Comparison of ENCODE assay signal across 8 mouse cellular contexts in genomic region chr12:116280149-116280652, GRCm38 (mm10). TPM values are rescaled to one million over a fixed set of nuclear protein-coding genes. Genes with fewer than 3 reads are reported as not detected.
A peak's percentile ranks its signal among the peaks of the same experiment; 100 is the strongest.
DNase-seq lines count a peak whose midpoint lies in the region; ATAC-seq and TF ChIP-seq lines count a peak whose summit lies in the region.

No protein-coding gene starts in this region.

- no peak for TF ChIP-seq POLR2A in lung, adult 2 months (IDR thresholded peaks at IDR 0.05; ENCODE audit: borderline replicate concordance, extremely low read depth, low read depth, low read length)

- H3K27me3 ChIP-seq in embryonic facial prominence, embryonic 14.5 days (replicated peaks; ENCODE audit: control insufficient read depth, insufficient read depth, low read length): no peaks in the 10 kb centered on the region
- H3K27me3 ChIP-seq in intestine, embryonic 15.5 days (replicated peaks): no peaks in the 10 kb centered on the region
- H3K27me3 ChIP-seq in neural tube, embryonic 13.5 days: no peaks in the 10 kb centered on the region

- no peaks in the 10 kb centered on the region; the same call in 1 of the 2 replicates for H3K4me1 ChIP-seq in lung, adult 2 months (ENCODE audit: control insufficient read depth, insufficient read depth, low read length)
- H3K4me1 ChIP-seq in embryonic facial prominence, embryonic 14.5 days (ENCODE audit: control insufficient read depth, insufficient read depth, low read length): peaks cover 10% of the 10 kb centered on the region; the same call in 1 of the 2 replicates
- no peaks in the 10 kb centered on the region for H3K4me1 ChIP-seq in intestine, embryonic 15.5 days (replicated peaks)
- H3K4me1 ChIP-seq in neural tube, embryonic 13.5 days (replicated peaks): peaks cover 23% of the 10 kb centered on the region

- H3K4me2 ChIP-seq in embryonic facial prominence, embryonic 14.5 days (ENCODE audit: low read depth, low read length): peak overlapping the region; percentile 64
- peak overlapping the region; percentile 63 for H3K4me2 ChIP-seq in intestine, embryonic 15.5 days (replicated peaks)
- H3K4me2 ChIP-seq in neural tube, embryonic 13.5 days: peak overlapping the region; percentile 67

- 2% methylated on average over 7 of the region's 7 CpGs for WGBS in lung, adult 2 months
- 2% methylated on average over 7 of the region's 7 CpGs for WGBS in embryonic facial prominence, embryonic 14.5 days
- WGBS in intestine, embryonic 15.5 days: 2% methylated on average over 7 of the region's 7 CpGs
- WGBS in neural tube, embryonic 13.5 days: 2% methylated on average over 7 of the region's 7 CpGs

- H3K9me3 ChIP-seq in embryonic facial prominence, embryonic 14.5 days (ENCODE audit: control insufficient read depth, low read length): no peaks in the 10 kb centered on the region
- no peaks in the 10 kb centered on the region for H3K9me3 ChIP-seq in intestine, embryonic 15.5 days
- no peaks in the 10 kb centered on the region for H3K9me3 ChIP-seq in neural tube, embryonic 13.5 days

- H3K27ac ChIP-seq in embryonic facial prominence, embryonic 14.5 days (replicated peaks; ENCODE audit: low read depth, low read length): peak overlapping the region; percentile 98
- peak overlapping the region; percentile 99 for H3K27ac ChIP-seq in intestine, embryonic 15.5 days
- peak overlapping the region; percentile 97 for H3K27ac ChIP-seq in neural tube, embryonic 13.5 days (replicated peaks)

- ATAC-seq in embryonic facial prominence, embryonic 14.5 days (ENCODE audit: low read depth): peak; percentile 2
- peak; percentile 48 for ATAC-seq in intestine, embryonic 15.5 days
- no peak for ATAC-seq in neural tube, embryonic 13.5 days (ENCODE audit: low read depth)

- H3K9ac ChIP-seq in embryonic facial prominence, embryonic 14.5 days (ENCODE audit: low read depth, low read length): peak overlapping the region; percentile 97
- H3K9ac ChIP-seq in intestine, embryonic 15.5 days: peak overlapping the region; percentile 74
- peak overlapping the region; percentile 94 for H3K9ac ChIP-seq in neural tube, embryonic 13.5 days

- peak overlapping the region; percentile 75 for H3K4me3 ChIP-seq in lung, adult 2 months (replicated peaks; ENCODE audit: extremely low read depth, low read depth, low read length)
- H3K4me3 ChIP-seq in embryonic facial prominence, embryonic 14.5 days (ENCODE audit: low read depth, low read length): peak overlapping the region; percentile 93
- peak overlapping the region; percentile 94 for H3K4me3 ChIP-seq in intestine, embryonic 15.5 days (replicated peaks)
- H3K4me3 ChIP-seq in neural tube, embryonic 13.5 days: peak overlapping the region; percentile 97

- no peak for TF ChIP-seq CTCF in lung, adult 2 months (IDR thresholded peaks at IDR 0.05; ENCODE audit: insufficient read depth, low read length)

- no peak for DNase-seq in lung, adult 2 months
- DNase-seq in lung, postnatal 36 days: no peak
- DNase-seq in embryonic facial prominence, embryonic 14.5 days (ENCODE audit: low spot score): no peak
- no peak for DNase-seq in right cerebral cortex, postnatal 10 days (ENCODE audit: low spot score in 2 of 2)
- DNase-seq in right cerebral cortex, postnatal 4 days: no peak
- DNase-seq in thymus, postnatal 14 days: no peak

- H3K36me3 ChIP-seq in embryonic facial prominence, embryonic 14.5 days (ENCODE audit: control insufficient read depth, insufficient read depth, low read length): no peaks in the 10 kb centered on the region
- H3K36me3 ChIP-seq in intestine, embryonic 15.5 days: no peaks in the 10 kb centered on the region
- no peaks in the 10 kb centered on the region for H3K36me3 ChIP-seq in neural tube, embryonic 13.5 days

RNA-seq across cellular contexts. Expression of gene Esyt2, which starts 0.8 kb away (rescaled TPM):
- 13.9 and 15.0 TPM in 2 replicates for polyA plus RNA-seq in lung, adult 2 months (2012; rRNA removed)
- polyA plus RNA-seq in embryonic facial prominence, embryonic 14.5 days (2014; fragmentation: Nextera tagmentation; extraction: Ambion mirVana): 28.5 and 30.6 TPM in 2 replicates
- 22.7 and 23.6 TPM in 2 replicates for polyA plus RNA-seq in intestine, embryonic 15.5 days (2015; fragmentation: Nextera tagmentation; extraction: Ambion mirVana)
- polyA plus RNA-seq in neural tube, embryonic 13.5 days (2015; fragmentation: Nextera tagmentation; extraction: Ambion mirVana): 11.1 and 11.2 TPM in 2 replicates

RNA-seq across cellular contexts. Expression of gene Gm11027, which starts 5.0 kb away (rescaled TPM):
- polyA plus RNA-seq in lung, adult 2 months (2012; rRNA removed): not detected in 2 replicates
- not detected in 2 replicates for polyA plus RNA-seq in embryonic facial prominence, embryonic 14.5 days (2014; fragmentation: Nextera tagmentation; extraction: Ambion mirVana)
- not detected in 2 replicates for polyA plus RNA-seq in intestine, embryonic 15.5 days (2015; fragmentation: Nextera tagmentation; extraction: Ambion mirVana)
- not detected in 2 replicates for polyA plus RNA-seq in neural tube, embryonic 13.5 days (2015; fragmentation: Nextera tagmentation; extraction: Ambion mirVana)

RNA-seq across cellular contexts. Expression of gene Wdr60, which starts 17.4 kb away (rescaled TPM):
- polyA plus RNA-seq in lung, adult 2 months (2012; rRNA removed): 5.7 and 7.5 TPM in 2 replicates
- 18.6 and 23.6 TPM in 2 replicates for polyA plus RNA-seq in embryonic facial prominence, embryonic 14.5 days (2014; fragmentation: Nextera tagmentation; extraction: Ambion mirVana)
- 11.2 and 11.8 TPM in 2 replicates for polyA plus RNA-seq in intestine, embryonic 15.5 days (2015; fragmentation: Nextera tagmentation; extraction: Ambion mirVana)
- 20.6 and 25.0 TPM in 2 replicates for polyA plus RNA-seq in neural tube, embryonic 13.5 days (2015; fragmentation: Nextera tagmentation; extraction: Ambion mirVana)
